Mouse (Mus musculus) forebrain, embryonic 16.5 days (tissue): ENCODE data around the gene Farp1. TPM values are rescaled to one million over a fixed set of nuclear protein-coding genes. Genes with fewer than 3 reads are reported as not detected.
A peak's percentile ranks its signal among the peaks of the same experiment; 100 is the strongest.

Source experiments
- ATAC-seq: fragments of 200-750 bp; cut with Nextera tagmentation; 2 replicates; pipeline ENCODE4 v1.8.0; 2017; ENCODE audit warnings: mild to moderate bottlenecking, moderate library complexity
- H3K27ac ChIP-seq: fragments of 300-500 bp; sonication (generic); 2 replicates; pipeline ENCODE4 v1.5.1; 2014; ENCODE audit warnings: low read length, control low read depth
- H3K27me3 ChIP-seq: fragments of 300-500 bp; sonication (generic); replicated peaks from 2 replicates; pipeline ENCODE4 v1.6.1; 2014; ENCODE audit warnings: low read length; ENCODE audit not compliant: control insufficient read depth, insufficient read depth
- H3K36me3 ChIP-seq: fragments of 300-500 bp; sonication (generic); 2 replicates; pipeline ENCODE4 v1.6.1; 2014; ENCODE audit not compliant: control insufficient read depth, insufficient read depth
- H3K4me1 ChIP-seq: fragments of 300-500 bp; sonication (generic); replicated peaks from 2 replicates; pipeline ENCODE4 v1.6.1; 2014; ENCODE audit warnings: low read length; ENCODE audit not compliant: control insufficient read depth, insufficient read depth
- H3K4me2 ChIP-seq: fragments of 300-500 bp; sonication (generic); 2 replicates; pipeline ENCODE4 v1.6.1; 2014; ENCODE audit warnings: mild to moderate bottlenecking, low read length, control low read depth
- H3K4me3 ChIP-seq: fragments of 300-500 bp; sonication (generic); replicated peaks from 2 replicates; pipeline ENCODE4 v1.5.1; 2014; ENCODE audit warnings: mild to moderate bottlenecking, low read length, control low read depth
- H3K9ac ChIP-seq: fragments of 300-500 bp; sonication (generic); replicated peaks from 2 replicates; pipeline ENCODE4 v1.6.1; 2014; ENCODE audit warnings: low read depth, low read length, control low read depth
- H3K9me3 ChIP-seq: fragments of 300-500 bp; sonication (generic); 2 replicates; pipeline ENCODE4 v1.6.1; 2016; ENCODE audit warnings: low read length; ENCODE audit not compliant: control insufficient read depth
- WGBS: fragments of 180-500 bp; shearing (Covaris S2); extraction: QIAGEN DNeasy Blood & Tissue Kit; methylation state at CpG from one replicate; pipeline ENCODE4 v1.1.7; 2014; 5-methylcytosine and 5-hydroxymethylcytosine counted together
- polyA plus RNA-seq: library from polyadenylated mRNA; unstranded; fragments of >200 nt; fragmentation: Nextera tagmentation; extraction: Ambion mirVana; gene quantifications from 2 replicates; pipeline ENCODE4 v1.2.1, GENCODE M21; 2015

Gene Farp1
- polyA plus RNA-seq, 1 experiment from 2014 or later, result 43.6 TPM

DNA sequence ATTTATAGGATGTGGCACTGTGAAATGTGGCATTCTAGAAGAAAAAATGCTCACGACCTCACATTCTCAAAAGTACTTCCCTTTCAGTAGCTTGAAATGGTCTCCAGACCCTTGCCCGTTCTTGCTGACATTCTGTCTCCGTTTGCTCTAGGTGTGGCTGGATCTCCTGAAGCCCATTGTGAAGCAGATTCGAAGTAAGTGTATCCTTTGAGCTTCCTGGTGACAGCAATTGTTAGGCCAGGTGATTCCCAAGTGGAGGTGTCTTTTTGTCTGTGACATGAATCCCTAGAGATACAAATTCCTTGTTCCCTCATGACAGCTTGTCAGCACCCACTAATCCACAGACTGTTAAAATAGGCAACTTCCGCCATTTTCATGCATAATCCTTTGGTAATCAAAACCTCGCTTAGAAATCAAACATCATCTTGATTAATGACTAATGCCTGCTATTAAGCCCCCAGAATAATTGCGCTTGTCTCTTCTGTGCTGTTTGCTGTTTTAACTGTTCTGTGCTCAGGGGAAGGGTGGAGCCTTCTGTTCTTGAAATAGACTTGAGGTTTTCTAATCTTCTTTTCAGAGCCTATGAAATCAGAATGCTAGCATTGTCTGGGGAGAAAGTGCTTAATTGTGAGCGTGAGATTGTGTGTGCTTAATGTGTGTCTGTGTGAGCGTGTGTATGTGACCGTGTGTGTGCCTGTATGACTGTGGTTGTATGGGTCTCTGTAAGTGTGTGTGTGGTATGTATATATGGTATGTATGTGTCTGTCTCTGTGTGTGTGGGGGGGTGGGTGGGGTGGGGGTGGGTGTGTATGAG is 184.4 kb downstream of the Farp1 start:
- H3K27ac ChIP-seq, result peak overlapping the region; percentile 56

GRCm38 (mm10) chr14:121220040-121220322 is 185.0 kb downstream of the Farp1 start:
- 0 out of 2 replicates have a peak, but pooled peaks cover 7% of the 10 kb centered on the region for H3K4me1 ChIP-seq
- H3K27me3 ChIP-seq, result no peaks in the 10 kb centered on the region
- H3K4me2 ChIP-seq, result no peak overlapping the region
- 100% methylated on average over 1 of the region's 1 CpGs for WGBS
- peak overlapping the region; percentile 56; the same call in 1 of the 2 replicates for H3K27ac ChIP-seq
- peaks cover 5% of the 10 kb centered on the region for H3K36me3 ChIP-seq
- no peak overlapping the region for H3K9ac ChIP-seq
- ATAC-seq, result peak; percentile 49
- H3K4me3 ChIP-seq, result no peak overlapping the region
- no peaks in the 10 kb centered on the region for H3K9me3 ChIP-seq

More for the DNA sequence above, 184.4 kb downstream of the Farp1 start:
- H3K4me3 ChIP-seq, result no peak overlapping the region
- 0 out of 2 replicates have a peak, but pooled peaks cover 7% of the 10 kb centered on the region for H3K4me1 ChIP-seq
- peaks cover 5% of the 10 kb centered on the region for H3K36me3 ChIP-seq
- peak; percentile 68 for ATAC-seq
- H3K9me3 ChIP-seq, result no peaks in the 10 kb centered on the region
- no peak overlapping the region for H3K9ac ChIP-seq
- no peak overlapping the region for H3K4me2 ChIP-seq
- H3K27me3 ChIP-seq, result no peaks in the 10 kb centered on the region
- WGBS, result 71% methylated on average over 10 of the region's 10 CpGs

GRCm38 (mm10) chr14:121220723-121221122 is 185.7 kb downstream of the Farp1 start:
- H3K27me3 ChIP-seq, result no peaks in the 10 kb centered on the region
- H3K36me3 ChIP-seq, result peaks cover 5% of the 10 kb centered on the region
- no peak overlapping the region for H3K27ac ChIP-seq
- peak; percentile 6; the same call in 1 of the 2 replicates for ATAC-seq
- 0 out of 2 replicates have a peak, but pooled peaks cover 7% of the 10 kb centered on the region for H3K4me1 ChIP-seq
- no peak overlapping the region for H3K4me3 ChIP-seq
- no peaks in the 10 kb centered on the region for H3K9me3 ChIP-seq
- WGBS, result 80% methylated on average over 5 of the region's 5 CpGs
- no peak overlapping the region for H3K4me2 ChIP-seq
- H3K9ac ChIP-seq, result no peak overlapping the region

DNA sequence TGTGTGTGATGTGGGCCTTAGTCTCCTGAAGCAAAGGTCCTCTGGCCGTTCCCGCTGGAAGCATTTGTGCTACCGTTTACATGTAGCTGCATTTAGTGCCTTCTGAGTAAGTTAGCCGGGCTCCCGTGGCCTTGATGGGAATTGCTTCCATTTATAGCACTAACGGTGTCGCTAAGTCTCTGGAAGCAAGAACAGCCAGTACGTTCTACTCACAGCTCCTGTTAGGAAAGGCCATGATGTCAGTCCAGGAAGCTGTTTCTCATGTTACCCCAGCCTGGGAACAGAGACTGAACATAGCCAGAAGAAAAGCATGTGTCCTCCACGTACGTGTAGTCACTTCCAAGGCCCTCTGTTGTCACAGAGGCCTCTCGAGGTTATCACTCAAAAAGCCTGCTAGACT is 190.8 kb downstream of the Farp1 start:
- WGBS, result 66% methylated on average over 11 of the region's 11 CpGs
- Histone ChIP-seq H3K4me1 (no peaks in the 10 kb centered on the region), H3K27ac (no peak overlapping the region)

DNA sequence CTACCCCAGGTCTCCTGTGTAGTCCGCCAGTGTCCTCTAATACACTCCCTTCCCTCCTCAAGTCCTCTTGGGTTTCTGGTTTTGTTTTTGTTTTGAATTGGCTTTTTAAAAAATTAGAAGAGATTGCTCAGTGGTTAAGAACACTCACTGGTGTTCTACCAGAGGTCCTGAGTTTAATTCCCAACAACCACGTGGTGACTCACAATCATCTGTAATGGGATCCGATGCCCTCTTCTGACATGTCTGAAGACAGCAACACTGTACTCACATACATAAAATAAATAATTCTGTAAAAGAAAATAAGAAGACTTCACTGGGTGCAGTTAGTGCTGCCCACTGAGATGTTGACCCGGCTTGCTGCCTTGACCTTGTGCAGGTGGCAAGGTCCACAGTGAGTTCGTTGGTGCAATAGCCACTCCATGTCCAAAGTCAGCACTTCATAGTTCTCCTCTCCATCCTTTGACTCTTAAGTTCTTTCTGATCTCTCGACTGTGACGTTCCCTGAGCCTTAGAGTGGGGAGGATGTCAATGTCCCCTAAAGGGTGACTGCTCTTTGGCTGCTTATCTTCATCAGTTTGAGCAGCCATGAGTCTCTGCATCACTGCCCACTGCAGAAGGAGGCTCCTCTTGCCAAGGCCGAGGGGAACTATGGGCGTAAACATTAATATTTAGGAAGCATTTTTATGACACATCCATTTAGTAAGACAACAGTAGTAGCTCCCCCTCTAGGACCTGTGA is 194.2 kb downstream of the Farp1 start:
- no peak overlapping the region for H3K9ac ChIP-seq
- no peaks in the 10 kb centered on the region for H3K27me3 ChIP-seq
- peaks cover 15% of the 10 kb centered on the region; the same call in 1 of the 2 replicates for H3K36me3 ChIP-seq
- H3K4me2 ChIP-seq, result no peak overlapping the region
- H3K27ac ChIP-seq, result no peak overlapping the region
- ATAC-seq, result no peak
- 94% methylated on average over 9 of the region's 9 CpGs for WGBS
- no peak overlapping the region for H3K4me3 ChIP-seq
- no peaks in the 10 kb centered on the region for H3K9me3 ChIP-seq
- H3K4me1 ChIP-seq, result no peaks in the 10 kb centered on the region

More for the DNA sequence above, 190.8 kb downstream of the Farp1 start:
- H3K4me2 ChIP-seq, result no peak overlapping the region
- H3K36me3 ChIP-seq, result peaks cover 5% of the 10 kb centered on the region
- H3K9ac ChIP-seq, result no peak overlapping the region
- H3K27me3 ChIP-seq, result no peaks in the 10 kb centered on the region
- no peak overlapping the region for H3K4me3 ChIP-seq
- no peaks in the 10 kb centered on the region for H3K9me3 ChIP-seq
- no peak for ATAC-seq

DNA sequence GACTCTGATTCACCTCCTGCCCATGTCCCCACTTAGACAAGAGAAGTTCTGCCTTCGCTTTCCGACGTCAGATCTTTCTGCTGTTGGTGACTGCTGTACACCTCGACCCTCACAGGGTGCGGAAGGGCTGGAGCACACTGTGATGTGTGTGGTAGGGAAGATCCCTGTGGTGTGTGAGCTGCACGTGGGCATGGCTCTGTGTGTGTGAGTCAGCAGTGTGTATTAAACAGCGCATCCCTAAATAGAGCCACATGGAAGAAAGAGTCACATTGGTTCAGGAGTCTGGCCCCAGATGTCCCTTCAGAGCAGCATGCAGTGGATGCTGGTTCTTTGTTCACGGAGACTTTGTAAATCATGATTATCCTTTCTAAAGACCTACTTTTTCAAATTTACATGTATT is 196.2 kb downstream of the Farp1 start:
- H3K36me3 ChIP-seq, result peaks cover 15% of the 10 kb centered on the region; the same call in 1 of the 2 replicates
- no peaks in the 10 kb centered on the region for H3K27me3 ChIP-seq
- no peaks in the 10 kb centered on the region for H3K4me1 ChIP-seq
- no peak overlapping the region for H3K4me3 ChIP-seq
- ATAC-seq, result no peak
- WGBS, result 95% methylated on average over 8 of the region's 8 CpGs
- no peaks in the 10 kb centered on the region for H3K9me3 ChIP-seq
- no peak overlapping the region for H3K4me2 ChIP-seq
- no peak overlapping the region for H3K27ac ChIP-seq
- no peak overlapping the region for H3K9ac ChIP-seq

DNA sequence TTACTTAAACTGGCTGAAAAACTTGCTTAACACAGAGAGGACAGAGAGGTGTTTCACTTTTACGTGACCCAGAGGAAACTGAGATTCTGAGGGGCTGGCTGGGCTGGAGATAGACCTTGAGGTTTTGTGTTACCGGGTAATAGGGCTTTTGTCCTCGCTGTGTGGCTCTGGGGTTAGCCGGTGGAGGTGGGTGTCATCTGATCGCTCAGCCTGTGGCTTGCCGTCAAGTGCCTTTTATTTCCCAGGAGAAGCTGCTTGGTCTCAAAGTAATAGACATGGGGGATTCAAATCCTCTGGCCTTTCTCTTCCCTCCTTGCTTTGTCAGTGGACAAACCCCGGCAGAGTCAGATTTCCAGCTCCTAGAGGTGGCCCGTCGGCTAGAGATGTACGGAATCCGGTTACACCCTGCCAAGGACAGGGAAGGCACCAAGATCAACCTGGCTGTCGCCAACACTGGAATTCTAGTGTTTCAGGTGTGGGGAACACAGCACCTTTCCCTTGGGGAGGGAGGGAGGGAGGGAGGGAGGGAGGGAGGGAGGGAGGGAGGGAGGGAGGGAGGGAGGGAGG is 199.8 kb downstream of the Farp1 start:
- H3K4me3 ChIP-seq, result no peak overlapping the region
- peaks cover 16% of the 10 kb centered on the region; the same call in 1 of the 2 replicates for H3K36me3 ChIP-seq
- no peaks in the 10 kb centered on the region for H3K4me1 ChIP-seq
- H3K27ac ChIP-seq, result no peak overlapping the region
- no peak overlapping the region for H3K4me2 ChIP-seq
- ATAC-seq, result no peak
- 23% methylated on average over 12 of the region's 12 CpGs for WGBS
- no peak overlapping the region for H3K9ac ChIP-seq
- H3K27me3 ChIP-seq, result no peaks in the 10 kb centered on the region
- no peaks in the 10 kb centered on the region for H3K9me3 ChIP-seq

- H3K9ac ChIP-seq, result no peak overlapping the region
- ATAC-seq, result no peak
- WGBS, result 77% methylated on average over 4 of the region's 4 CpGs
Observed at GRCm38 (mm10) chr14:121236736-121237135, 201.7 kb downstream of the Farp1 start.

GRCm38 (mm10) chr14:121238727-121239126 is 203.7 kb downstream of the Farp1 start:
- Histone ChIP-seq H3K4me3 (no peak overlapping the region), H3K9ac (no peak overlapping the region), H3K9me3 (no peaks in the 10 kb centered on the region), H3K27me3 (no peaks in the 10 kb centered on the region), H3K27ac (no peak overlapping the region), H3K36me3 (peaks cover 13% of the 10 kb centered on the region), H3K4me2 (no peak overlapping the region), H3K4me1 (no peaks in the 10 kb centered on the region)
- ATAC-seq, result no peak
- WGBS, result 97% methylated on average over 10 of the region's 10 CpGs

More at GRCm38 (mm10) chr14:121236736-121237135, 201.7 kb downstream of the Farp1 start:
- no peaks in the 10 kb centered on the region for H3K4me1 ChIP-seq
- no peak overlapping the region for H3K27ac ChIP-seq
- peaks cover 22% of the 10 kb centered on the region for H3K36me3 ChIP-seq
- H3K4me3 ChIP-seq, result no peak overlapping the region
- H3K4me2 ChIP-seq, result no peak overlapping the region
- no peaks in the 10 kb centered on the region for H3K9me3 ChIP-seq
- H3K27me3 ChIP-seq, result no peaks in the 10 kb centered on the region
